Mouse (Mus musculus): ENCODE measurements around the gene Zmynd8. TPM values are rescaled to one million over a fixed set of nuclear protein-coding genes. Genes with fewer than 3 reads are reported as not detected.
A peak's percentile ranks its signal among the peaks of the same experiment; 100 is the strongest.

Gene Zmynd8
- polyA plus RNA-seq, 1 experiment: 85.5 TPM

DNA sequence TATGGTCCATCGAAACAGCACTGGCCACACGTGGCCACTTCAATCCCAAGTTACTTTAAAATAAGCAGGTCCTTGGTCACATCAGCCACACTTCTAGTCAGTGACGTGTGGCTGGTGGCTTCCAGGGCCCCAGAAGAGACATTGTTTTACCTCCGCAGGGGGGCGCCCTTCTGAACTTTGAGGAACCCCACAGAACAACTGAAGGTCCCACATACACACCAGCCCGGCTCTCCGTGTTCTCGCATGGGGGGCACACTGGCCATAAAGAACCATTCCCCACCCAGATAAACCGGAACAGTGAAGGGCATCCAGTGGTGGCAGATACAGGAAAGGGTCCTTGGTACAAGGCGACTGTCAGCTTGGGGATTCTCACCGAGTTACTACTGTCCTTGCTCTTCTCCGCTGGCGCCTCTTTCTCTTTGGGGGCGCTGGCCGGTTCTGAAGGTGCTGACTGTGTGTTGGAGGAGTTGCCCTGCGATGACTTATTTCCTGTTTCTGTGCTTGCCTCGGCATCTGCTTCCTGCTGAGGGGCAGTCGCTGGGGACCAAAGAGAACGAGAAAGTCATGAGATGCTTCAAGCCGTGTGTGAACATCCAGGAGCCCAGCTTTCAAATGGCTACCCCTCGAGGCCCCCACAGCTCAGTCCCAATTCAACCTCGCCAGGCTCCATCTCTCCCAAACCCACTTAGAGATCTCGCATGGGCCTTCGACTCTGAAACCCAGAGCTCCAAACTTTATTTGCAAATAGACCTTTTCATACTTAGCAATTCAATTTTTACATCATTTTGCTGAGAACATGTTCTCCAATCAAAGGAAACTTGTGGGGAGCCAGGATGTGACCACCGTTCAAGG is 106.2 kb downstream of the Zmynd8 start:
- DNase-seq: no peak
- H3K4me1 ChIP-seq (ENCODE audit: control insufficient read depth, insufficient read depth, low read length): peaks cover 9% of the 10 kb centered on the region
- WGBS: 78% methylated on average over 25 of the region's 25 CpGs
- no peak overlapping the region for H3K4me3 ChIP-seq (replicated peaks; ENCODE audit: insufficient read depth, low read depth, low read length)
- no peak for TF ChIP-seq POLR2A (IDR thresholded peaks at IDR 0.05; ENCODE audit: borderline replicate concordance, insufficient read depth, low read length)
- no peak for TF ChIP-seq CTCF (IDR thresholded peaks at IDR 0.05; ENCODE audit: borderline replicate concordance, insufficient read depth, low read depth, low read length)
- H3K27me3 ChIP-seq (ENCODE audit: control insufficient read depth, insufficient read depth, low read length): no peaks in the 10 kb centered on the region; the same call in 1 of the 2 replicates
- H3K27ac ChIP-seq (ENCODE audit: insufficient read depth, low read length): no peak overlapping the region

- Histone ChIP-seq H3K4me1 (ENCODE audit: control insufficient read depth, insufficient read depth, low read length) (peaks cover 18% of the 10 kb centered on the region), H3K27me3 (ENCODE audit: control insufficient read depth, insufficient read depth, low read length) (no peaks in the 10 kb centered on the region; the same call in 1 of the 2 replicates), H3K4me3 (replicated peaks; ENCODE audit: insufficient read depth, low read depth, low read length) (no peak overlapping the region), H3K27ac (ENCODE audit: insufficient read depth, low read length) (no peak overlapping the region)
- TF ChIP-seq POLR2A (IDR thresholded peaks at IDR 0.05; ENCODE audit: borderline replicate concordance, insufficient read depth, low read length) (no peak), CTCF (IDR thresholded peaks at IDR 0.05; ENCODE audit: borderline replicate concordance, insufficient read depth, low read depth, low read length) (peak; percentile 64; the same call in 1 of the 2 replicates)
- DNase-seq: peak in 1 of 2 experiments; percentile 63
- WGBS: 60% methylated on average over 9 of the region's 9 CpGs
Measured at GRCm38 (mm10) chr2:165791657-165792056, 107.2 kb downstream of the Zmynd8 start.

DNA sequence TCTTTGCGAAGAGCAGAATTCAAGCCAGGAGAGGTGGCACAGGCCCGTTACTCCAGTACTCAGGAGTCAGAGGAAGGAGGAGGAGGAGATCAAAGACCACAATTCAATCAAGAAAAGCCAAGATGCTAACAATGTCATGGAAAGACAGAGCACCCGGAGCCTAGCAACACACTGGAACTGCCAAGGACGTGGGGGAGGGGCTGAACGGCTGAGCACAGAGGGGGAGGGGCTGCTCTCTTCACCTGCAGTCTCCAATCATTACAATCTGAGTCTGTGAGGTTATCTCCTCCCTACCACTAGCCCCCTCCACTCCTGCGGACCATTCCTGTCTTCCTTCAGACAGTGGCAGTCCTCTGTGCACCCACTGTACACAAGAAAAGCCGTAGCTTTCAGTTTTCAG is 107.8 kb downstream of the Zmynd8 start:
- H3K27me3 ChIP-seq (ENCODE audit: control insufficient read depth, insufficient read depth, low read length): no peaks in the 10 kb centered on the region; the same call in 1 of the 2 replicates
- 59% methylated on average over 7 of the region's 7 CpGs for WGBS
- TF ChIP-seq POLR2A (IDR thresholded peaks at IDR 0.05; ENCODE audit: borderline replicate concordance, insufficient read depth, low read length): no peak
- no peak for TF ChIP-seq CTCF (IDR thresholded peaks at IDR 0.05; ENCODE audit: borderline replicate concordance, insufficient read depth, low read depth, low read length)
- no peak overlapping the region for H3K4me3 ChIP-seq (replicated peaks; ENCODE audit: insufficient read depth, low read depth, low read length)
- no peak for DNase-seq
- H3K27ac ChIP-seq (ENCODE audit: insufficient read depth, low read length): no peak overlapping the region
- H3K4me1 ChIP-seq (ENCODE audit: control insufficient read depth, insufficient read depth, low read length): peaks cover 20% of the 10 kb centered on the region

DNA sequence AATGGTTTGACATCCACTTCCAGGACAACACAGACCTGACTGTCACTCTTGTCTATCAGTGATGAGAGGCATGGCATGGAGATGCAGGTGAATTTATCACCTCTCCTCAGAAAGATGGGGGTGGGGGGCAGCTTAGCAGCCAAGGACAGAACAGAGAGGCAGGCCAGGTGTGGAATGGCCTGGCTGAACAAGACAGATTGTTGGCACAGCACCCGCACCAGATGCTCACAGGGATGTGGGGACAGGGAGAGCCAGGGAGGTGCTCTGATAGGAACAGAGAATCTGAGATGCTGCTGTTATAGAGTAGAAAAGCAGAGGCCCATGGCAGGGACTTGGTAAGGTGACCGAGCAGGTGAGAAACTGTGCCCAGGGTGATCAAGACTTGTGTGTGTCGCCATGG is 109.1 kb downstream of the Zmynd8 start:
- WGBS: 70% methylated on average over 3 of the region's 3 CpGs

GRCm38 (mm10) chr2:165788796-165789195 is 110.0 kb downstream of the Zmynd8 start:
- Histone ChIP-seq H3K4me1 (ENCODE audit: control insufficient read depth, insufficient read depth, low read length) (peaks cover 33% of the 10 kb centered on the region), H3K27ac (ENCODE audit: insufficient read depth, low read length) (no peak overlapping the region), H3K4me3 (replicated peaks; ENCODE audit: insufficient read depth, low read depth, low read length) (no peak overlapping the region), H3K27me3 (ENCODE audit: control insufficient read depth, insufficient read depth, low read length) (no peaks in the 10 kb centered on the region; the same call in 1 of the 2 replicates)
- 97% methylated on average over 9 of the region's 9 CpGs for WGBS
- DNase-seq: no peak
- TF ChIP-seq CTCF (IDR thresholded peaks at IDR 0.05; ENCODE audit: borderline replicate concordance, insufficient read depth, low read depth, low read length) (no peak), POLR2A (IDR thresholded peaks at IDR 0.05; ENCODE audit: borderline replicate concordance, insufficient read depth, low read length) (no peak)

More for the DNA sequence above, 109.1 kb downstream of the Zmynd8 start:
- no peak overlapping the region for H3K4me3 ChIP-seq (replicated peaks; ENCODE audit: insufficient read depth, low read depth, low read length)
- no peak overlapping the region for H3K27ac ChIP-seq (ENCODE audit: insufficient read depth, low read length)
- DNase-seq: no peak
- TF ChIP-seq POLR2A (IDR thresholded peaks at IDR 0.05; ENCODE audit: borderline replicate concordance, insufficient read depth, low read length) (no peak), CTCF (IDR thresholded peaks at IDR 0.05; ENCODE audit: borderline replicate concordance, insufficient read depth, low read depth, low read length) (no peak)
- peaks cover 32% of the 10 kb centered on the region for H3K4me1 ChIP-seq (ENCODE audit: control insufficient read depth, insufficient read depth, low read length)
- no peaks in the 10 kb centered on the region; the same call in 1 of the 2 replicates for H3K27me3 ChIP-seq (ENCODE audit: control insufficient read depth, insufficient read depth, low read length)

DNA sequence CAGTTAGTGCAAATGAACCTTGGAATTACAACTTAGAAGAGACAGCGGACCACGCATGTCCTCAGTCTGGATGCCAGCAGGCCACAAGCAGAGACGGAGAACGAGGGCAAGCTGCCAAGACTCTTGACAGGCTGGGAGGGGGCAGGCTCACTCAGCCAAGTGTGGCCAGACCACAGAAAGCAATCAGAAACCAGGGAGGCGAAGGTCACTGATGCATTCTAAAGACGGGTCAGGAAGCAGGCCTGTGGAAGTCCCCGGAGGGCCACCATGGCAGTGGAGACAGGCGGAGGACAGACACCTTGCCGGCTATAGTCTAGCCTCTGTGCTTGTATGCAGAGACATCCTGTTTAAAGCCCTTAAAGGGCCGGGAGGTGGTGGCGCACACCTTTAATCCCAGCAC is 110.8 kb downstream of the Zmynd8 start:
- H3K4me1 ChIP-seq (ENCODE audit: control insufficient read depth, insufficient read depth, low read length): peaks cover 33% of the 10 kb centered on the region
- H3K27ac ChIP-seq (ENCODE audit: insufficient read depth, low read length): no peak overlapping the region
- TF ChIP-seq CTCF (IDR thresholded peaks at IDR 0.05; ENCODE audit: borderline replicate concordance, insufficient read depth, low read depth, low read length): no peak
- no peak for TF ChIP-seq POLR2A (IDR thresholded peaks at IDR 0.05; ENCODE audit: borderline replicate concordance, insufficient read depth, low read length)
- H3K4me3 ChIP-seq (replicated peaks; ENCODE audit: insufficient read depth, low read depth, low read length): no peak overlapping the region
- H3K27me3 ChIP-seq (ENCODE audit: control insufficient read depth, insufficient read depth, low read length): no peaks in the 10 kb centered on the region
- peak; percentile 89 to 94 for DNase-seq
- WGBS: 14% methylated on average over 11 of the region's 11 CpGs

DNA sequence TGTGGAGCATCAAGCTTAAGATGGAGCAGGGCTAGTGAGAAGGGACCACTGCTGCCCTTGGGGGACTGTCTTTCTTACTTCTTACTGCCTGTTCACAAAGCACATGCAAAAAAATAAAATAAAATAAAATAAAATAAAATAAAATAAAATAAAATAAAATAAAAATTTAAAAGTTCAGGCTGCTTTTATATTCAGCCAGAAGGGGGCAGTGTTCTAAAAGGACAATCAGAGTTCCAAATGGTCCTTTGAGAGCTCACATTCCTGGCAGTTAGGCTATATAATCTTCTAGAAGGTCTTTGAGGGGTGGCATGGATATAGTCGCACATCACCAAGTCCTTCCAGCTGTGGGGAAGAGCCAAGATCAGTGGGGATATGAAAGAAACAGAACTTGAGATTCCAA is 112.3 kb downstream of the Zmynd8 start:
- no peak for DNase-seq
- Histone ChIP-seq H3K27me3 (ENCODE audit: control insufficient read depth, insufficient read depth, low read length) (no peaks in the 10 kb centered on the region), H3K4me3 (replicated peaks; ENCODE audit: insufficient read depth, low read depth, low read length) (no peak overlapping the region), H3K27ac (ENCODE audit: insufficient read depth, low read length) (no peak overlapping the region), H3K4me1 (ENCODE audit: control insufficient read depth, insufficient read depth, low read length) (peaks cover 30% of the 10 kb centered on the region)
- peak; percentile 12; the same call in 1 of the 2 replicates for TF ChIP-seq CTCF (IDR thresholded peaks at IDR 0.05; ENCODE audit: borderline replicate concordance, insufficient read depth, low read depth, low read length)
- no peak for TF ChIP-seq POLR2A (IDR thresholded peaks at IDR 0.05; ENCODE audit: borderline replicate concordance, insufficient read depth, low read length)
- 35% methylated on average over 1 of the region's 1 CpGs for WGBS
